Mouse (Mus musculus) E14TG2a.4 (cell line): ENCODE measurements around the gene Adam1b.

ENCODE experiments used
- H3K27me3 ChIP-seq: 2 replicates; pipeline ENCODE4 v1.6.1; 2014; ENCODE audit warnings: low read length, control low read depth; ENCODE audit not compliant: insufficient read depth
- H3K36me3 ChIP-seq: 2 replicates; pipeline ENCODE4 v1.6.1; 2014; ENCODE audit warnings: low read length, control low read depth; ENCODE audit not compliant: insufficient read depth
- H3K4me1 ChIP-seq: replicated peaks from 2 replicates; pipeline ENCODE4 v1.6.1; 2014; ENCODE audit warnings: low read depth, low read length, control low read depth
- H3K4me3 ChIP-seq: replicated peaks from 2 replicates; pipeline ENCODE4 v1.5.1; 2014; ENCODE audit warnings: mild to moderate bottlenecking, low read length
- H3K9me3 ChIP-seq: 2 replicates; pipeline ENCODE4 v1.6.1; 2014; ENCODE audit warnings: low read length, control low read depth
- CTCF ChIP-seq: conservative IDR thresholded peaks from 2 replicates; pipeline ENCODE4 v1.5.1; 2014; ENCODE audit warnings: low read length
- NANOG ChIP-seq: IDR thresholded peaks from 2 replicates; pipeline ENCODE4 v1.6.1; 2014; ENCODE audit warnings: borderline replicate concordance, low read length, mixed read lengths
- POU5F1 ChIP-seq: IDR thresholded peaks from 2 replicates; pipeline ENCODE4 v1.6.1; 2014; ENCODE audit warnings: low read length, borderline replicate concordance

Adam1b gene

GRCm38 (mm10) chr5:121453743-121454502, 49.3 kb downstream of the Adam1b start:
- Histone ChIP-seq H3K36me3 (peaks cover 27% of the 10 kb centered on the region), H3K4me1 (peaks cover 61% of the 10 kb centered on the region), H3K9me3 (no peaks in the 10 kb centered on the region), H3K27me3 (no peaks in the 10 kb centered on the region), H3K4me3 (peak overlapping the region; percentile 99)
- TF ChIP-seq POU5F1 (no peak), CTCF (no peak), NANOG (no peak)

- H3K4me3 ChIP-seq: peak overlapping the region; percentile 99
- H3K4me1 ChIP-seq: peaks cover 61% of the 10 kb centered on the region
- H3K9me3 ChIP-seq: no peaks in the 10 kb centered on the region
- peaks cover 37% of the 10 kb centered on the region for H3K36me3 ChIP-seq
- H3K27me3 ChIP-seq: no peaks in the 10 kb centered on the region
- TF ChIP-seq NANOG (no peak), POU5F1 (no peak), CTCF (no peak)
These were observed 50.3 kb downstream of the Adam1b start for GRCm38 (mm10) chr5:121452906-121453305.

- Histone ChIP-seq H3K36me3 (peaks cover 44% of the 10 kb centered on the region), H3K9me3 (no peaks in the 10 kb centered on the region), H3K4me3 (peak within 1 kb of the TSS; percentile 99), H3K27me3 (no peaks in the 10 kb centered on the region), H3K4me1 (peaks cover 64% of the 10 kb centered on the region)
- no peak for TF ChIP-seq NANOG
- TF ChIP-seq CTCF: no peak
- TF ChIP-seq POU5F1: no peak
These were observed 51.0 kb downstream of the Adam1b start, which contains the start of gene Erp29 for GRCm38 (mm10) chr5:121452026-121452869. Erp29 (minus strand) TSS chr5:121452506.

GRCm38 (mm10) chr5:121451644-121452025, 51.6 kb downstream of the Adam1b start, which contains the start of gene Tmem116:
Tmem116 (plus strand) TSS chr5:121451893.
- no peak for TF ChIP-seq NANOG
- no peak for TF ChIP-seq POU5F1
- TF ChIP-seq CTCF: no peak
- H3K4me3 ChIP-seq: peak within 1 kb of the TSS; percentile 99
- no peaks in the 10 kb centered on the region for H3K27me3 ChIP-seq
- no peaks in the 10 kb centered on the region for H3K9me3 ChIP-seq
- peaks cover 50% of the 10 kb centered on the region for H3K36me3 ChIP-seq
- H3K4me1 ChIP-seq: peaks cover 70% of the 10 kb centered on the region

- peaks cover 68% of the 10 kb centered on the region for H3K4me1 ChIP-seq
- H3K36me3 ChIP-seq: peaks cover 54% of the 10 kb centered on the region
- no peaks in the 10 kb centered on the region for H3K27me3 ChIP-seq
- no peaks in the 10 kb centered on the region for H3K9me3 ChIP-seq
- TF ChIP-seq NANOG (no peak), CTCF (0 out of 2 replicates have a peak, but pooled peaks have one; percentile 2), POU5F1 (no peak)
- H3K4me3 ChIP-seq: peak overlapping the region; percentile 99
These were observed 52.0 kb downstream of the Adam1b start for GRCm38 (mm10) chr5:121451203-121451602.

- H3K9me3 ChIP-seq: no peaks in the 10 kb centered on the region
- peaks cover 61% of the 10 kb centered on the region for H3K36me3 ChIP-seq
- H3K27me3 ChIP-seq: no peaks in the 10 kb centered on the region
- peak overlapping the region; percentile 99; the same call in 1 of the 2 replicates for H3K4me3 ChIP-seq
- H3K4me1 ChIP-seq: peaks cover 63% of the 10 kb centered on the region
- no peak for TF ChIP-seq NANOG
- TF ChIP-seq POU5F1: no peak
- TF ChIP-seq CTCF: no peak
These were observed 52.8 kb downstream of the Adam1b start for GRCm38 (mm10) chr5:121450476-121450875.
